Mouse (Mus musculus) hindbrain, embryonic 12.5 days (tissue): Measurements from ENCODE around the gene Irgc1. TPM values are rescaled to one million over a fixed set of nuclear protein-coding genes. Genes with fewer than 3 reads are reported as not detected.

Experiments
- ATAC-seq: fragments of 200-750 bp; cut with Nextera tagmentation; 2 replicates; pipeline ENCODE4 v1.8.0; 2017; ENCODE audit warnings: moderate TSS enrichment; ENCODE audit not compliant: low FRiP score
- H3K27ac ChIP-seq: fragments of 300-500 bp; sonication (generic); 2 replicates; pipeline ENCODE4 v1.5.1; 2016; ENCODE audit warnings: mild to moderate bottlenecking
- H3K27me3 ChIP-seq: fragments of 300-500 bp; sonication (generic); 2 replicates; pipeline ENCODE4 v1.6.1; 2016; ENCODE audit warnings: mild to moderate bottlenecking
- H3K36me3 ChIP-seq: fragments of 300-500 bp; sonication (generic); 2 replicates; pipeline ENCODE4 v1.6.1; 2016; ENCODE audit warnings: mild to moderate bottlenecking
- H3K4me1 ChIP-seq: fragments of 300-500 bp; sonication (generic); 2 replicates; pipeline ENCODE4 v1.6.1; 2016
- H3K4me2 ChIP-seq: fragments of 300-500 bp; sonication (generic); replicated peaks from 2 replicates; pipeline ENCODE4 v1.6.1; 2016; ENCODE audit warnings: mild to moderate bottlenecking
- H3K4me3 ChIP-seq: fragments of 300-500 bp; sonication (generic); 2 replicates; pipeline ENCODE4 v1.5.1; 2016; ENCODE audit warnings: mild to moderate bottlenecking
- H3K9ac ChIP-seq: fragments of 300-500 bp; sonication (generic); 2 replicates; pipeline ENCODE4 v1.6.1; 2016; ENCODE audit warnings: mild to moderate bottlenecking, moderate library complexity
- H3K9me3 ChIP-seq: fragments of 300-500 bp; sonication (generic); replicated peaks from 2 replicates; pipeline ENCODE4 v1.6.1; 2016; ENCODE audit warnings: mild to moderate bottlenecking
- WGBS: fragments of 180-500 bp; shearing (Covaris S2); methylation state at CpG from one replicate; pipeline ENCODE4 v1.1.7; 2016; 5-methylcytosine and 5-hydroxymethylcytosine counted together
- polyA plus RNA-seq: library from polyadenylated mRNA; unstranded; fragments of >200 nt; fragmentation: Nextera tagmentation; extraction: Ambion mirVana; gene quantifications from 2 replicates; pipeline ENCODE4 v1.2.1, GENCODE M21; 2016

Irgc1 gene
- polyA plus RNA-seq, 1 experiment from 2014 or later = not detected

DNA sequence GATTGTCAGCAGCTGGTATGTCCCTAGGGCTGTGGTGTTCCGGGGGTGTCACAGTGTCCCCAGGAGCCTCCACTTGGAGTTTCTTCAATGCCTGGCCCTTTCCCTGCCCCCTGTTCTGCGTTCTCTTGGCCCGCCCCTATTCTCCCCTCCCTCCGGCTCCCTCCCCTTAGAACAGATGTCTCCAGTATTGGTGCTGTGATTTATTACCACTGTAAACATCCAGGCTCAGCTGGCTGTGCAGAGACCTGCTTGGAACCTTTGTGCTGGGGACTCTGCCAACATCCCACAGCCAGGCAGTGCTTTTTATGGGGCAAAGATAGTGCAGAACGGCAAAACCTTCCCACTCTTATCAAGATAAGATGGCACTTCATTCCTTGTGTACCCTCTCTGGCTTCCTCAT lies 61.0 kb downstream of the Irgc1 start:
- peak; percentile 80 for ATAC-seq
- no peaks in the 10 kb centered on the region for H3K9me3 ChIP-seq
- no peak overlapping the region for H3K4me3 ChIP-seq
- WGBS = 26% methylated on average over 5 of the region's 5 CpGs
- no peaks in the 10 kb centered on the region for H3K27me3 ChIP-seq
- H3K36me3 ChIP-seq = no peaks in the 10 kb centered on the region
- H3K9ac ChIP-seq = no peak overlapping the region; the same call in 1 of the 2 replicates
- H3K4me2 ChIP-seq = peak overlapping the region; percentile 26
- H3K4me1 ChIP-seq = peaks cover 9% of the 10 kb centered on the region
- peak overlapping the region; percentile 71 for H3K27ac ChIP-seq

- 57% methylated on average over 7 of the region's 7 CpGs for WGBS
- no peak overlapping the region for H3K4me3 ChIP-seq
- peak overlapping the region; percentile 26 for H3K4me2 ChIP-seq
- no peaks in the 10 kb centered on the region for H3K9me3 ChIP-seq
- H3K4me1 ChIP-seq = peaks cover 9% of the 10 kb centered on the region
- H3K9ac ChIP-seq = no peak overlapping the region
- ATAC-seq = peak; percentile 43
- H3K27ac ChIP-seq = peak overlapping the region; percentile 71; the same call in 1 of the 2 replicates
- no peaks in the 10 kb centered on the region for H3K36me3 ChIP-seq
- H3K27me3 ChIP-seq = no peaks in the 10 kb centered on the region
Measured at GRCm38 (mm10) chr7:24390512-24390911, 61.6 kb downstream of the Irgc1 start.

GRCm38 (mm10) chr7:24389516-24390187 lies 62.4 kb downstream of the Irgc1 start:
- H3K4me2 ChIP-seq = no peak overlapping the region
- ATAC-seq = no peak
- H3K27me3 ChIP-seq = no peaks in the 10 kb centered on the region
- H3K36me3 ChIP-seq = no peaks in the 10 kb centered on the region
- H3K27ac ChIP-seq = 0 out of 2 replicates have a peak overlapping the region, but pooled peaks have one; percentile 12
- no peak overlapping the region for H3K4me3 ChIP-seq
- H3K9me3 ChIP-seq = no peaks in the 10 kb centered on the region
- H3K4me1 ChIP-seq = peaks cover 9% of the 10 kb centered on the region
- H3K9ac ChIP-seq = peak overlapping the region; percentile 13; the same call in 1 of the 2 replicates
- WGBS = 65% methylated on average over 13 of the region's 13 CpGs

DNA sequence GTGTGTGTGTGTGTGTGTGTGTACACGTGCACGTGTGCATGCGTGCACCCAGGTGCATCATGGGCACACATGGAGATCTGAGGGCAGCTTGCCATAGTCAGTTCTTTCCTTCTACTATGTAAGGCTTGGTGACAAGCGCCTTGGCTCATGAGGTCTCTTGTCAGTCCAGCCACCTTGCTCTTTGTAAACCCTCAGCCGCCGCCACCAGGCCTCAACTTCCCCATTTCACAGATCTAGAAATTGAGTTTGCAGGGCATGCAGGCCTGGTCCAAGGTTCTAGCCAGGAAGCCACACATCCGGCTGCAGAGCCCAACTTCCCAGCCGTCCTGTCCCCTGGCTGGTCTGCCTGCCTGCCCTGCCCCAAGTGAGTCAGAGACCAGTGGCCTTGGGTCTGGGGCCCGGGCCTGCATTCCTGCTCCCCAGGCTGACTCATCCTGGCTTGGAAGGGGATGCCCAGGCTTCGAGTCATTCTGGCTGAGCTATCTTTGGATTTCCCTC lies 65.0 kb downstream of the Irgc1 start:
- no peak overlapping the region for H3K27ac ChIP-seq
- H3K4me2 ChIP-seq = no peak overlapping the region
- no peaks in the 10 kb centered on the region for H3K27me3 ChIP-seq
- peak overlapping the region; percentile 43; the same call in 1 of the 2 replicates for H3K9ac ChIP-seq
- ATAC-seq = no peak
- H3K4me1 ChIP-seq = peaks cover 9% of the 10 kb centered on the region
- WGBS = 85% methylated on average over 10 of the region's 10 CpGs
- H3K36me3 ChIP-seq = no peaks in the 10 kb centered on the region
- H3K4me3 ChIP-seq = no peak overlapping the region
- H3K9me3 ChIP-seq = no peaks in the 10 kb centered on the region

GRCm38 (mm10) chr7:24384827-24385226 lies 67.3 kb downstream of the Irgc1 start:
- WGBS = 10% methylated on average over 11 of the region's 11 CpGs
- ATAC-seq = peak; percentile 60
- Histone ChIP-seq H3K4me2 (peak overlapping the region; percentile 31), H3K9me3 (no peaks in the 10 kb centered on the region), H3K27ac (no peak overlapping the region), H3K4me1 (0 out of 2 replicates have a peak, but pooled peaks cover 2% of the 10 kb centered on the region), H3K4me3 (no peak overlapping the region), H3K9ac (no peak overlapping the region), H3K36me3 (no peaks in the 10 kb centered on the region), H3K27me3 (no peaks in the 10 kb centered on the region)

DNA sequence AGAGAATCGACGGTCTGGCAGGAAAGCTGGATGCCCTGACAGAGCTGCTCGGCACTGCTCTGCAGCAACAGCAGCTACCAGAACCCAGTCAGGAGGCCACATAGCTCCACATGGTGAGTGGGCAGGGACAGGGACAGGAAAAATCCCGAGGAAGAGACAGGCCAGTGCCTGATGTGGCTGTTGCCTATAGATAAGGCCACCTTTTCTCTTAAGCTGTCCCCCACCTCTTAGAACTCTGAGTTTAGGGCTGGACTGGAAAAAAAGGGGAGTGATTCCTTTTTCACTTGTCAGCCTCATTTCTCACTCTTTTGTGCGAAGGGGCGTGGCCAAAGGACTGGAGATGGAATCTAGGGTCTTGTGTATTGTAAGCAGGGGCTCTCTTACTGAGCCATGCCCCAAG lies 68.0 kb downstream of the Irgc1 start:
- WGBS = 66% methylated on average over 6 of the region's 6 CpGs
- H3K4me3 ChIP-seq = no peak overlapping the region

GRCm38 (mm10) chr7:24382730-24383372 lies 69.2 kb downstream of the Irgc1 start:
- Histone ChIP-seq H3K4me3 (no peak overlapping the region), H3K9me3 (no peaks in the 10 kb centered on the region), H3K9ac (no peak overlapping the region), H3K4me2 (no peak overlapping the region), H3K4me1 (0 out of 2 replicates have a peak, but pooled peaks cover 5% of the 10 kb centered on the region), H3K36me3 (no peaks in the 10 kb centered on the region), H3K27ac (no peak overlapping the region), H3K27me3 (0 out of 2 replicates have a peak, but pooled peaks cover 3% of the 10 kb centered on the region)
- 84% methylated on average over 16 of the region's 16 CpGs for WGBS
- no peak for ATAC-seq

More for the DNA sequence above, 68.0 kb downstream of the Irgc1 start:
- H3K27ac ChIP-seq = no peak overlapping the region
- H3K4me2 ChIP-seq = no peak overlapping the region
- no peak for ATAC-seq
- H3K9me3 ChIP-seq = no peaks in the 10 kb centered on the region
- no peak overlapping the region for H3K9ac ChIP-seq
- H3K27me3 ChIP-seq = no peaks in the 10 kb centered on the region
- no peaks in the 10 kb centered on the region for H3K36me3 ChIP-seq
- H3K4me1 ChIP-seq = 0 out of 2 replicates have a peak, but pooled peaks cover 5% of the 10 kb centered on the region

Other genes with a start within 250 kb of the Irgc1 start
- gene Zfp111, start 240.9 kb downstream of the Irgc1 start, polyA plus RNA-seq = 9.3 and 10.4 TPM in 2 replicates
- gene Zfp109, start 214.7 kb downstream of the Irgc1 start, polyA plus RNA-seq = 4.9 and 5.5 TPM in 2 replicates
- gene Zfp108, start 197.5 kb downstream of the Irgc1 start, polyA plus RNA-seq = 4.4 and 5.4 TPM in 2 replicates
- 7.3 and 8.7 TPM in 2 replicates for gene Zfp93, start 181.9 kb downstream of the Irgc1 start, polyA plus RNA-seq
- 45.0 and 46.4 TPM in 2 replicates for gene Zfp61, start 151.1 kb downstream of the Irgc1 start, polyA plus RNA-seq
- gene Zfp94, start 135.6 kb downstream of the Irgc1 start, polyA plus RNA-seq = 15.6 and 18.2 TPM in 2 replicates
- gene Tescl, start 118.4 kb downstream of the Irgc1 start, polyA plus RNA-seq = not detected in 2 replicates
- gene Lypd5, start 103.1 kb downstream of the Irgc1 start, polyA plus RNA-seq = not detected in 2 replicates
- gene Kcnn4, start 82.0 kb downstream of the Irgc1 start, polyA plus RNA-seq = 2.1 and 2.4 TPM in 2 replicates
- 28.9 and 29.5 TPM in 2 replicates for gene Smg9, start 52.7 kb downstream of the Irgc1 start, polyA plus RNA-seq
- 0.59 and 0.95 TPM in 2 replicates for gene Plaur, start 10.2 kb upstream of the Irgc1 start, polyA plus RNA-seq
- gene Cadm4, start 29.7 kb upstream of the Irgc1 start, polyA plus RNA-seq = 41.3 and 42.3 TPM in 2 replicates
- 155 and 160 TPM in 2 replicates for gene Zfp428, start 54.7 kb upstream of the Irgc1 start, polyA plus RNA-seq
- gene AC161166.1, start 60.2 kb upstream of the Irgc1 start, polyA plus RNA-seq = 1.9 TPM in 2 replicates
- 29.0 and 34.1 TPM in 2 replicates for gene Irgq, start 78.4 kb upstream of the Irgc1 start, polyA plus RNA-seq
- not detected in 2 replicates for gene Pinlyp, start 93.8 kb upstream of the Irgc1 start, polyA plus RNA-seq
- gene Xrcc1, start 94.0 kb upstream of the Irgc1 start, polyA plus RNA-seq = 75.9 and 87.9 TPM in 2 replicates
- 14.2 and 15.4 TPM in 2 replicates for gene Ethe1, start 135.2 kb upstream of the Irgc1 start, polyA plus RNA-seq
- gene Zfp575, start 135.3 kb upstream of the Irgc1 start, polyA plus RNA-seq = 5.1 and 5.5 TPM in 2 replicates
- gene Phldb3, start 158.5 kb upstream of the Irgc1 start, polyA plus RNA-seq = 0.09 TPM in 1 of 2 replicates, not detected in the other
- 1.3 and 1.5 TPM in 2 replicates for gene Lypd3, start 184.3 kb upstream of the Irgc1 start, polyA plus RNA-seq
- gene Tex101, start 224.4 kb upstream of the Irgc1 start, polyA plus RNA-seq = not detected in 2 replicates